Mouse (Mus musculus) embryo, embryonic 11 days (tissue): ENCODE measurements around the gene Zscan5b.
A peak's percentile ranks its signal among the peaks of the same experiment; 100 is the strongest.
"Not testable (repeated sequence)": the region's sequence is repeated elsewhere in the genome, so short reads cannot be mapped to it uniquely, and the experiment has no call there.

ENCODE experiments used
- DNase-seq: peaks from one replicate; pipeline ENCODE4 v3.0.0-alpha.2; 2015

Zscan5b gene

GRCm38 (mm10) chr7:6221978-6222377 lies at the start of gene Zscan5b:
Gene Zscan5b, plus strand, starts transcription at chr7:6222278.
- DNase-seq, result no peak

- no peak for DNase-seq
These were observed 49.3 kb upstream of the Zscan5b start for GRCm38 (mm10) chr7:6172674-6173244.

- no peak for DNase-seq
These were observed 48.2 kb upstream of the Zscan5b start for GRCm38 (mm10) chr7:6173872-6174271.

GRCm38 (mm10) chr7:6174365-6174987 lies 47.6 kb upstream of the Zscan5b start:
- not testable (repeated sequence) for DNase-seq

- DNase-seq, result no peak
These were observed 43.1 kb upstream of the Zscan5b start for GRCm38 (mm10) chr7:6179013-6179412.

- no peak for DNase-seq
These were observed 39.2 kb upstream of the Zscan5b start for GRCm38 (mm10) chr7:6182882-6183281.

- DNase-seq, result no peak
These were observed 38.3 kb upstream of the Zscan5b start for GRCm38 (mm10) chr7:6183802-6184201.

GRCm38 (mm10) chr7:6184521-6184920 lies 37.6 kb upstream of the Zscan5b start:
- DNase-seq, result no peak

GRCm38 (mm10) chr7:6185391-6185790 lies 36.7 kb upstream of the Zscan5b start:
- no peak for DNase-seq

- DNase-seq, result no peak
These were observed 35.9 kb upstream of the Zscan5b start for GRCm38 (mm10) chr7:6186176-6186575.

GRCm38 (mm10) chr7:6186756-6187155 lies 35.3 kb upstream of the Zscan5b start:
- DNase-seq, result no peak

GRCm38 (mm10) chr7:6189542-6189941 lies 32.5 kb upstream of the Zscan5b start:
- DNase-seq, result peak; percentile 26

GRCm38 (mm10) chr7:6191376-6191775 lies 30.7 kb upstream of the Zscan5b start:
- DNase-seq, result peak; percentile 76

GRCm38 (mm10) chr7:6194129-6194528 lies 27.9 kb upstream of the Zscan5b start:
- peak; percentile 60 for DNase-seq

- no peak for DNase-seq
These were observed 26.3 kb upstream of the Zscan5b start for GRCm38 (mm10) chr7:6195777-6196176.

GRCm38 (mm10) chr7:6196790-6197189 lies 25.3 kb upstream of the Zscan5b start, which contains the start of gene Galp:
Gene Galp, plus strand, starts transcription at chr7:6197090.
- no peak for DNase-seq

GRCm38 (mm10) chr7:6204200-6204599 lies 17.9 kb upstream of the Zscan5b start:
- no peak for DNase-seq

GRCm38 (mm10) chr7:6213144-6213543 lies 8.9 kb upstream of the Zscan5b start:
- no peak for DNase-seq

- DNase-seq, result not testable (repeated sequence)
These were observed 7.4 kb upstream of the Zscan5b start for GRCm38 (mm10) chr7:6214691-6215090.

GRCm38 (mm10) chr7:6220147-6220546 lies 1.9 kb upstream of the Zscan5b start:
- no peak for DNase-seq

- not testable (repeated sequence) for DNase-seq
These were observed 6.4 kb downstream of the Zscan5b start for GRCm38 (mm10) chr7:6228491-6228890.

GRCm38 (mm10) chr7:6239787-6240186 lies 17.7 kb downstream of the Zscan5b start:
- no peak for DNase-seq

GRCm38 (mm10) chr7:6240841-6241425 lies 18.9 kb downstream of the Zscan5b start:
- DNase-seq, result peak; percentile 52
